Mouse (Mus musculus): ENCODE results near the gene Ptprm.
A peak's percentile ranks its signal among the peaks of the same experiment; 100 is the strongest.

The Ptprm gene

DNA sequence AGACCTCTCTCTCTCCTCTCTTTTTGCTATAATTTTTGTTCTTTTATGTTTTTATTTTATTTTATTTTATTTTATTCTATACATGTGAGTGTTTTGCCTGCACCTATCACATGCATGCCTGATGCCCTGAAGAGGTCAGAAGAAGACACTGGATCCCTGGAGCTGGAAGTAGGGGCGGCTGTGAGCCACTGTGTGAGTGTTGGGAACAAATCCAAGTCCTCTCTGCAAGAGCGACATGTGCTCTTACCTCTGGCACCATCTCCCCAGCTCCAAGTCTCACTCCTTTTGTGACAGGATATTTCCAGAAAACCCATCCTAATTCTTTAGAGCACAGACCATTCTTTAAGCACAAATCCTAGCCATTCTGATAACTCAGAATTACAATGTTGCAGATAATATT lies 372.6 kb downstream of the Ptprm start:
- DNase-seq (ENCODE audit: low spot score) = no peak

DNA sequence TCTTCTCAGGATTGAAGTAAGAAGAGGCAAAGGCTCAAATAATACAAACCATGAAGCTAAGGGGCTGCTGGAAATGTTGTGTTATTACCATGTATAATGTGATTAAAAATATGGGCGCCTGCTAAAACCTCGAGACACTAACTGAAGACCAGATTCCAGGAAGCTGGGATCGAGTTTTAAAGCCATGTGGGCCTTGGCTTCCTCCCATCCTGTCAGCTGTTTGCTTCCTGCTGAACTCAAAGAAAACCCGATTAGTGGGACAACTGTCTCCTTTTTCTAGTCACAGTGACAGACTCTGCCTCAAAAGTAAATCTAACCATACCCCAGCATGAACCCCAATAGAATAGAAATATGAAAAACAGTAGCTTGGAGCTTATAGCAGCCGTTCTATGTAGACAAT lies 374.3 kb downstream of the Ptprm start:
- no peak for DNase-seq (ENCODE audit: low spot score)

DNA sequence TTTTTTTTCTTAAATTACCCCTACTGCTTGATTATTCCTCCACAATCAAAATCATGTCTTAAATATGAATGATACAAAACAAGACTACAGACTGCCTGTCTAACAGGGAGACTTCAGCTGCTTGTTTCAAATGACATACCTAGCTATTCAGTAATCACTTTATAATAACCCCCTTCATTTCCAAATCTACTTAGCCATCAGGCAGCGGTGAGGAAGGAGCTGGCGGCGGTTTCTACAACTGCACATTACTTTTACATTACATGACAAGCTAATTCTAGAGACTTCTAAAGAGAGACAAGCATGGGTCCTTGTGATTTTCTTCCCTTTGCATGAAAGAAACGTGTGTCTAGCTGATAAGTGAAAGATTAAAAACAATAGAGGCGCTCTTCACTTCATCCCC lies 377.8 kb downstream of the Ptprm start:
- no peak for DNase-seq (ENCODE audit: low spot score)

DNA sequence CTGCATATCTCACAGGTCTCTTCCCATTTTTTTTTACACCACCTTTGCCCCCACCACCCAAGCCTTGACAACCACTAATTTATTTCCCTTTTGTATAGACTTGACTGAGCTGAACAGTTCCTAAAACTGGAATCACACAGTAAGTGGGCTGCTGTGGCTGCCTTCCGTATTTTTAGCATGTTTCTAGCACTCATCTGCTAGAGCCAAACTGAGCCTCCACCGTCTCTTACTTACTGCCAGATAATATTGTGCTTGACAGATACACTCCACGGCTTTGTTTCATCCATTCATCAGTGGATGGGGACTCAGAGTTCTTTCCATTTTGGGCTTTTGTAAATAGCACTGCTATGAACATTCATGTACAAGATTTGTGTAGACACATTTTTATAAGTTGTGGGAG lies 381.3 kb downstream of the Ptprm start:
- peak; percentile 31 for DNase-seq (ENCODE audit: low spot score)

DNA sequence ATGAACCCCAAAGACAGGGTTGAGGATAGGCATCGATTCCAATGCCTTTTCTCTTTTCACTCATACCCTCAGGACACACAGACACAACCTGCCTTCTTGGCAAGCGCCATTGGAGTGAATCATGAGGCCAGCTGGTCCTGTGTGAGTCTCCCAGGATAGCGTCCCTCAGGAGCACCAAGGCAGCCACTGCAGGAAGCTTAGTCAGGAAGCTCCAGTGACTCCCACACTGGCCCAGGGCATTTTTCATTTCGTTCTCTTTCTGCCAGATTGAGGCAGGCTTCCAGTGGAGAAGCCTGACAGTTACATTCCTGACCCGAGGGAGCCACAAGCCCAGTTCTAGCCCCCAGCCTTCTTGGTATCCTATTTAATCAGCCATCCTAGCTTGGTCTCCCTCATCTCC lies 393.3 kb downstream of the Ptprm start:
- DNase-seq (ENCODE audit: low spot score) = no peak

DNA sequence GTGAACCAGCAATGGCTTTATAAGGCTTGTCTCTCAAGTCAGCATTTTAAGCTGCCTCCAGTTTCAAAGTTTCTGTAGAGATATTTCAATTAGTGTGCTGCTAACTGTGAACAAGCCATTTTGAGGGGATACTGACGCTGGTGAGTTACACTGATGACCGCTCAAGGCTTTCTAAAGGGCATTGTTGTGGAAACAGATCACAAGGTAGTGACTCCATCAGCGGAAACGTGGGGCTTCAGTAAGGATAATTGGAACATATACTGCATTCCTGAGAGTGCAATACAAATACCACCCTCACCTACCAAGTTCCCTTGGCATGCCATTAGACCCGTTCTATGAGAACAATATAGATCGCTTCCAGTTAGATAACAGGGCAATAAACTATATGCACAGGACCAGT lies 393.7 kb downstream of the Ptprm start:
- DNase-seq (ENCODE audit: low spot score) = no peak

DNA sequence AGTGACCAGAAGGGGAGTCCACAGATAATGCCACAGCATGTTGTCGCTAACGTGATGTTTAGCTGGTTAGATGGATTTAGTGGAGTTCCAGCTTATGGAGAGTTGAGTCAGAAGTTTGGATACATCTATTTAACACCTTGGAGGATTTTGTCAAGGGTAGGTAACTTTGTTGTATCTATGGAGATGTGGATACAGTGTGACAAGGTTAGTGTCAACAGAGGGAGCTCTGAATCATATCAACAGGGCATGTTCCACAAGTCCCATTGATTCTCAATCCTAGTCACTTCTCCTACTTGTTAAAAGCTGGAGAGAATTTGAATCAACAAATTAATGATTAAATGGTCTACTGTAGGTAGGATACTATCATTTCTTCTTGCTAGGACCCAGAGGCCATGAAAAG lies 394.4 kb downstream of the Ptprm start:
- DNase-seq (ENCODE audit: low spot score) = no peak

DNA sequence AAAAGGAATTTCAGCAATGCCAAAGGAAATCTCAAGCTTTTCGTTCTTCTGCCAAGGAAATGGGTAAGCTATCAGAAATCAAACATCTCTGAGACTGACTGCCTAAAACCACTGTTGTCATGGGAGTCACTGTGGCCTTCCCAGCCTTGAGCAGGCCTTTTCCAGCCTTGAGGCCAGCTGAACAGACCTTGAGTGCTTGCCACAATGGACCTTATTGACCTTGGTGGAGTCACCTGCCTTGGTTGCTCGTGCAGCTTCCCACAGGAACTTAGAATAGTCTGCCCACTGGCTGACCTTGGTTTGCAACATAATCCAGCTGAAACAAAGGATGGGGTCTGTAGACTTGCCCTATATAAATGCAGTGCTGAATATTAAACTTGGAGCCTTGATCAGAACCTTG lies 395.5 kb downstream of the Ptprm start:
- DNase-seq (ENCODE audit: low spot score) = no peak

DNA sequence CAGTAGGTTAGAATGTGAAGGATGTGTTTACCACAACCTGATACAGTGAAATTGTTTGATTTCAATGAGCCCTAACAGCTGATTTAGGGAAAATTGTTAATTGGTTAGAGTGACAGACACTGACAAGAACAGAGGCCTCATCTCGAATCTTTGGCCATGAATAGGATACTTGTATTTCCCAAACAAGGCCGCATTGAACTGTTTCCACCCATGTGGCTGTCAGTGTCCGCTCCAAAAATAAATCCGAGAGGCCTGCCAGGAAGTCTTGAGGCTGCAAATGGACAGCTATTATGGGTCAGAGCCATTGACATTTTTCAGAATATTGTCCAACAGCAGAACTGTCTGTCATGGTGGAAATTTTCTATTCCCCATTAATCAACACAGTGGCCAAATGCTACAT lies 409.8 kb downstream of the Ptprm start:
- DNase-seq (ENCODE audit: low spot score) = peak; percentile 56

DNA sequence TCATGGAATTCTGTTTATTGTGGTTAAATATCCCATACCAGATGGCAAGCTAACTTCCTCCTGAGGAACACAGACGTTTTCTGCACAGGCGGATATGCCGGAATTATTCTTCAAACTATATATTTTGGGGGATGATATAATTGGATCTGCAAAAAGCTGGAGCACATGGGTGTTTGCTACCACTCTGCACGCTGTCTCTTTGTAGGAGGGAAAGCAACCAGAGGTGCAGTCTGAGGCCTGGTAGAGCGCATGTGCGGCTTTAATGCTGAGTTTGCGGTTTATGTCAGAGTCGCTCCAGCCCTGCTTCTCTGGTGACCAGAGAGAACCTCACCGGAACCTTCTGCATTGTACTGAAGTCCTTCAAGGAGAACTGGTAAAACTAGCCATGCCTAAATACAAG lies 410.7 kb downstream of the Ptprm start:
- DNase-seq (ENCODE audit: low spot score) = peak; percentile 14

DNA sequence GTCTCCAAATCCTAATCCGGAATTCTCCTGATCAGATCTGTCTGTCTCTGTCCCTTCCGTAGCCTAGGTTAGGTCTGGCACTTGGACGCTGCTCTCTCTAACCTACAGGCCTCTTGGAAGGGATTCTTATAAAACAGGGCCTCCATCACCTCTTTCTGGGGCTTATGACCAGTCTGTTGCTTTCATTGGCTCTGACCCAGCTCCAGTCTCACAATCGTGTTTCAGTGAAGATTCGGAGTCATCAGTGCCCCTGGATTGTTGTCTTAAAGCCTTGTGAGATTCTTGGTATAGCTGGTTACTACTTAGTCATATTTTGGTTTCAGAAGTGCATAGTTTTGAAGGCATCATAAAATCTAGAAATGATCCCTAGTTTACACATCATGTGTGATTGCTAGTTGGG lies 428.6 kb downstream of the Ptprm start:
- DNase-seq (ENCODE audit: low spot score) = no peak

DNA sequence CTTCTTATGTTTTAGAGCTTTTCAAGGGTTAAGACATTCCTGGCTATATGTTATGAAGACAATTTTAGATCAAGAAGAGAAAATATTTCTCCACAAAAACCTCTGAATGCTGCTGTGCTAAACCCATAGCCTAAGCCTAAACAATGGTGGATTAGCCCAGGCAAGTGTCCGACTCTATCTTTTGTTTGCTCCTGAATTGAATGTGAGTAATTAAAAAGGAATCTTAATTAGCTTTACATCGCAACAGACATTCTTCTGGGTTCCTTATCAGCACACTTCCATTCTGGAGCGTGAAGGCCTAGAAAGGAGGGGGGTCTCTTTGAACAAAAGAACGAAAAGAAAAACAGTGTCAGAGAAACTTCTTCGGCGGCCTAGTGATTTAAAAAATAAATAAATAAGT lies 439.6 kb downstream of the Ptprm start:
- no peak for DNase-seq (ENCODE audit: low spot score)

DNA sequence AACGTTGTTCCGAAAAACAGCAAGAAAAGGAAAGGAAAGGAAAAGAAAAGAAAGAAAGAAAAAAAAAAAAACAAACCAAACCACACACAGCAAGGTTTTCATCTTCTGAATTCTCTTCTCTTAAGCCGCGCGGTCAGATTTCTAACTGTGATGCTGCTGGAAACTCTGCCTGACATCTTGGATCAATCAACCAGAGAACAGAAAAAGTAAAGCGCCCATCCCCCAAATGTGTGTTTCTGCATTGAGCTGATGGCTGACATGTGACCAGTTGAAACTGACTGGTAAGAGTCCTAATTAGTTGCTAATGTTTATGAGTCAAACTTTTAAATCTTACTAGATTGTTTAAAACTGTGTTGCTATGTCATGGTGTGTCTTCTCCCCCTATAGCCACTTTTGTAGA lies 441.7 kb downstream of the Ptprm start:
- DNase-seq (ENCODE audit: low spot score) = no peak

DNA sequence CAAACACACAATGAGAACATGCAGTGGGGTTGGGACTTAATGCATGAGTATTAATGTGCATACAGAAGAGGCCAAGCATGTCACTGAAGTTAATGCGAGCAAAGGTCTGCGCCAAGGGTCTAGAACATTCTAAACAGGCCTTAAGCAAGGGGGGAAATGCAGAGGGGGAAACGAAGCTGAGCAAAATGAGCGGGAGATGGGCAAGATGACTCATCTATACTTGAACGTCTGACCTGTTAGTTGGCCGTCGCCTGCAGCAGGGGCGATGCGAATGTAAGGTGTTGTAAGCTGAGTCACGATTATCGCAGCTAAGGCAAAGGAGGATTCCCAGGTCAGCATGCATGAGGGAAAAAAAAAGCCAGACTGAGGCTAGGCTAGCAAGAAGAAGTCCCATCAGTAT lies 442.1 kb downstream of the Ptprm start:
- DNase-seq (ENCODE audit: low spot score) = no peak

DNA sequence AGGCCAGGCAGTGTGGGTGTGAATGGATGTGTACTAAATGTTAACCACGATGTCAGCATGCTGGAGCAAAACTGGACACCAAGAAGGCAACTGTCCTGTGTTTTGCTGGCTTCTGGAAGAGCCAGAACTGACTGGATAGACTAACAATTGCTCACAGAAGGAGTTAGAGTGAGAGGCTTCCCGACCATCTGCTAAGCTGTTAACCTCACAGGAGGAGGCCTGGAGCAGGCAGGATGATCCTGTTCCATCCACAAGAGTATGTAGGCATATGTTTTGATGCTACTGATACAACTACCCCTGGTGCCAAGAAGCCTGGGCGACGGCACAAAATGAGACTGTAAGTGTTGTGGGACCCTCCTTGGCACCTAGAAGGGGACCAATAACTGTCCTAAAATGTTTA lies 444.4 kb downstream of the Ptprm start:
- DNase-seq (ENCODE audit: low spot score) = no peak

DNA sequence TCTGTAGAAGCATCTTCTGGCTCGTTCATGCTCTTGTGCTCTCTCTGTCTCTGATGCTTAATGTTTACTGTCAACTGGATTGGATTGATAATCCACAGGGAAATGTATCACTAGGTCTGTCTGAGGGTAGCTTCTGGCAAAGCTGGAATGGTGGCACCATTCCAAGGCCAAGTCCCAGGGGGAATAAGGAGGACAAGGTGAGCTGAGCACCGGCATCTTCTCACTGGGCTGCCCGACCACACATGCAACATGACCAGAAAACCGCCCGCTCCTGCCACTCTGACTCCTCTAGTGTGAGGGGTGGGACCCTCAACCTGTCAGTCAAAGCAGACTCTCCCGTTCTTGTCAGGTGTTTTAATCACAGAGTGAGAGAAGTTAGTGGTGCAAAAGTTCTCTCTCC lies 445.3 kb downstream of the Ptprm start:
- DNase-seq (ENCODE audit: low spot score) = no peak

DNA sequence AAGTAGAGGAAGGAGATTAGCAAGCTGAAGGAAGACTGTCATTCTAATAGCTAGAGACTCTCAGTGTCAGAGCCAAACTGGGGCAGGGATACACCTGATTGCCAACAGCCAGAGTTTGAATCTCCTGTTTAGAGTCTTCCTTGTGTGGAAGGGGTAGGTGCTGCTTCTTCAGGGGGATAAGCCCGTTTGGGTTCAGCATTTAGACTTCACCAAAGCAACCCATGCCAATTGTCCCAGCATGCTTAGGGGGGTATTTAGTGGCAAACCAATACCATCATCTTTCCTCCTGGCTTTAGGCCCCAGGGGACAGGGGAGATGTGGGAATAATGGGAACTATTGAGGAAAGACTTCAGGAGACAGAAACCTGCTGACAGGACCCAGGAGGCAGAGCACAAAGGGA lies 460.1 kb downstream of the Ptprm start:
- no peak for DNase-seq (ENCODE audit: low spot score)

DNA sequence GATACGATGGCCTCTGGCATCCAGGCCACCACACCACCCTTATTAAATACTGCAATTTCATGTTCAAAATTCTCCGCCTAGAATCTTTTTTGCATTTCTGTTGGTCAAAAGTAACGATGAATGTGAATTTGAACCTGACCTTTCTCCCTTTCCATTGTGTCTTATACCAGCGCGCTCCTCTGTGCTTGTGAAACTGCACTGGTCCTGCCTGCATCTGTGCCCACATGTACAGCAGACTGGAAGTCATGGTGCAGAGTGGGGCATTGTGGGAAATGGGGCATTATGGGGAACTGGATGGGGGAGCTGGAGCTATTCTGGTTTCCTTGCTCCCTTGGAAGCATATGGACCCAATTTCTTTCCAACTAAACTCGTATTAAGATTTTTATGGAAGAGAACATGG lies 462.3 kb downstream of the Ptprm start:
- no peak for DNase-seq (ENCODE audit: low spot score)

DNA sequence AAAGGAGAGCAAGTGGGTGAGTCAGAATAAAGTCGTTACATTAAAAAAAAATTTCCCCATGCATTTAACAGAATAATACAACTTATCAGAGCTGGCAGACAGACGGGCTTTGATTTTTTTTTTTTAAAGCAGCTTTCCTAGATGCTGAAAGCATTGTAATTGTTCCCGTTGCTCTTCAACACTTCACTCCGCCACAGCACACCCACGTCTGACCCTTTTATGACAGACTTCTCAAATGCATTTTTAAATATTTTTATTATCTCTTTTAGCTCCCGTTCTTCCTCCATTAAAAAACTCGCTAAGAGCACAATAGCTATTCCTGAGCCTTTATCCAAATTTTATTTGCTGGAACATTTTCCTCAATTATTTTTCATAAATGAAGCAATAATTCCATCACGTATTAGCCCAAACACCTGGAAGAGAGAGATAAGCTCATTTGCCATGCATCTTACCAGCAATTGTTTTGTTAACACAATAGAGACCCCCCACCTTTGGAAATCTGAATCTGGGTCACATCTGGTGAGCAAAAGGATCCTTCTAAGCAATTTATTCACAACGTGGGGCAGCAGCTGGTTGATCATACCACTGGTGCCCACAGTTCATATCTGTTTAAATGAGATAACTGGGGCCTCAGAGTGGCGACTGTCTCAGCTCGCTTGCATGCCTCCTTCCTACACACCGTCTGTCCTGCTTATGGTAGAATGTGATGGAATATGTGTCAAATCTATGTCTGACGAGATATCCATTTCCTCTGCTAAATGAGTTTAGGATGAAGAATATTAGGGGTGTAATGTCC lies 463.0 kb downstream of the Ptprm start:
- DNase-seq (ENCODE audit: low spot score) = no peak

DNA sequence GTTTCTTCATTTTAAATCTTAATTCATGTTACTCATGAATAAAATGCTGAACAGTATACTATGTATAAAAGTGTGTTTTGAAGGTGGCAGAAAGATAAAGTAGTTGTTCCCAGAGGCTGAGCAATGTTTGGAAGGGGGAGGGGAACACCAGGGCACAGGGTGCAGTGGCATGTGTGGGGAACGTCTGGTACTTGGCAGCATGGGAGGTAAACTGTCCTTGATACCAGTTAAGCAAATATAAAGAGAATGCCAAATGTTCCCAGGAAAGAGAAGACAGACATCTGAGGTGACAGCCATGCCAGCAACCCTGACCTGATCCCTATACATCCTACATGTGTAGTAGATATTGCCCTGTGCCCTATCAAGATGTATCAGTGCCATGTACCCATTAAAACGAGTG lies 472.0 kb downstream of the Ptprm start:
- no peak for DNase-seq (ENCODE audit: low spot score)

DNA sequence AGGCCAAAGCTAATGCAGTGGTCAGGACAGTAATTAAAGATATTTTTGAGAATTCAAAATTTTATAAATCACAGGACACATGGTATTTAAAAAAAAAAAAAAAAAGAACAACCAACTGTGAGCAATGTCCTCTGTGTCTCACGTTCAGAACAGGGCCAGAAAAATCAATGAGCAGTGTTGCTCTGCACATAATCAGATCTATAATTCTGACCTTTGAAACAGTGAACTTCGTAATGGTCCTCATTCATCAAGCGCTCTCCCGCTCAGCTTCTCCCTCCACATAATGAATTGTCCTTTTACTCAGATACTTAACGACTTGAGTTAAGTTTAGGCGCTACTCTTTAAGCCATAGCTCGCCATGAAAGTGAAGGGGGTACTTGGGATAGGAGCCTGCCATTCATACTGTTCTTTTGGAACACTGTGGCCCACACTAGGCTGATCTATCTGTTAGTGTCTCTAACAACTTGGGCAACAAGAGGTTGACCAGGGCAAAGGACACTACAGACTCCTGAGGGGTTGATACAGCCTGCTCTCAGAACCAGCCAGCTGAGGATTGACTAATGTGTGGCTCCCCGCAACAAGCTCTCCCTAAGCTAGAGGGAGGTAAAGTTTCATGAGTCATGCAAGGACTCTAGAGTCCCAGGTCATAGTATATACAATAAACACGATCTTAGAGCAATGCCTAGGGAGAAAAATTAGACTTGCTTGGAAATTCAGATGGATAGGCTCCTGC lies 473.1 kb downstream of the Ptprm start:
- no peak for DNase-seq (ENCODE audit: low spot score)

DNA sequence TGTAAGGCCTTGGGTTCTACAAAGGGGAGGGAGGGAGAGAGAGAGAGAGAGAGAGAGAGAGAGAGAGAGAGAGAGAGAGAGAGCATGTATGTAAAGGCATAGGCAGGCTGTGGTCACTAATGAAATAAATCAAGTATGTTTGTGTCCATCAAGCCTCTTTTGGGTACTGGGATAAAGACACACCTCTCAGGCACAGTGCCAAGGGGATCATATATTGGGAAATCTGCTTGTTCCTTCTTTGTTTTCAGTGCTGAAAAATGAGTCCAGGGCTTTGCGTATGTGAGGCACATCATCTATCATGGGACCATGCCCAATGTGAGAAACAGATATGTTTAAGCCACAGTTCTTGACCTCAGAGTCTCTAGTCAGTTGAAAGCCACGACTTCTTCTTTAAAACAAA lies 475.1 kb downstream of the Ptprm start:
- no peak for DNase-seq (ENCODE audit: low spot score)

DNA sequence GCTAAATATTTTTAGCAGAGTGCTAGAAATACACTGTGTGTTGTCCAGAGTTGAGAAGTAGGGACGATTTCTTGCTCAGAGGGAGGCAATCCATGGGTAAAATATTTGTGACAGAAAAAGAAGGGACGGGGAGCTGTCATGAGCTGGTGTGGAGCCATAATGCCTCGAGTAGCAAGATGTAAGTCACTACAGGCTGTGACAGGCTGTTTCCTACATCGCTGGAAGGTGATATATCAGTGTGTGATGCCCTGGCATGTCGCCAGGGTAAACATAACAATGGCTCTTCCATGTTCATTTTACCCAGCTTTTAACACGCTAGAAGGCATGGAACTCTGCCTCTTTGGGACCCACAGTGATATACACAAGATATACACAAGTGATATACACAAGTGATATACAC lies 476.7 kb downstream of the Ptprm start:
- DNase-seq (ENCODE audit: low spot score) = no peak

DNA sequence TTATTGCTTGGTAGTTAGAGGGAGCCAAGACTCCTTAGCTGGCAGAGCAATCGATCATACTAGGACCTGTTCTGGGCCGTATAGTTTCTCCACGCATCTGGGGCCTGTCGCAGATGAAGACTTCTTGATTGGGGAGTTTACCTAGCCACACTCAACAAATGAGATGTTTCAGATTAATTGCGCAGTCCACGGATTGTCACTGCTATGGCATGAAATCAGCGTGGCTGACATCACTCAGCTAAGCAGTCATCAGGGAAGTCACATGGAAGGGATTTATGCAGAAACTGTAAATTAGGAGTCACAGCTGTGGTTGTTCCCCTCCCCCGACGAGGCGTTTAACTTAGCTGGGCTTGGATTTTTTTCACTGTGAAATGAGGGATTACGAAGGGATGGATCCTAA lies 479.4 kb downstream of the Ptprm start:
- DNase-seq (ENCODE audit: low spot score) = no peak

All from layer of hippocampus, adult 11-12 months (tissue).